Mouse (Mus musculus): Measurements from ENCODE around the gene Hps6. TPM values are rescaled to one million over a fixed set of nuclear protein-coding genes. Genes with fewer than 3 reads are reported as not detected.

The Hps6 gene
- polyA plus RNA-seq, 1 experiment from 2014 or later = 2.9 TPM

DNA sequence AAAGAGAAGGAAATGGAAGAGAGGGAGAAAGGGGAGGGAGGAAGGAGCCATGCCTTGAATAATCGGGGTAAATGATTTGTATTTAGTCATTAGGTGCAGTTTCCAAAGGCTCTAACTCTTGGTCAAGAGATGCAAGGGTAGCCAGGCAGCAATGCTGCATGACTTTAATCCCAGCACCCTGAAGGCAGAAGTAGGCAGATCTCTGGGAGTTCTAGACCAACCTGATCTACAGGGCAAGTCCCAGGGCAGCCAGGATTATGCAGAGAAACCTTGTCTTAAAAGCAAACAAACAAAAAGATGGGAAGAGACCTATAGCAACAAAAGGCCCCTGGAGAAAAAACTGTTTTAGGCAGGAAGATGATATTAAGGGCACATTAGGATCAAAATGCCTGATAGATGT lies 3.9 kb upstream of the Hps6 start:
- Histone ChIP-seq H3K4me2 (replicated peaks) (no peak overlapping the region), H3K9ac (replicated peaks) (no peak overlapping the region), H3K4me1 (peaks cover 26% of the 10 kb centered on the region), H3K4me3 (no peak overlapping the region; the same call in 1 of the 2 replicates), H3K9me3 (no peaks in the 10 kb centered on the region), H3K36me3 (no peaks in the 10 kb centered on the region), H3K27me3 (peaks cover 11% of the 10 kb centered on the region; the same call in 1 of the 2 replicates), H3K27ac (replicated peaks) (no peak overlapping the region)
- no peak for ATAC-seq (replicated peaks)
- 67% methylated on average over 1 of the region's 1 CpGs for WGBS

DNA sequence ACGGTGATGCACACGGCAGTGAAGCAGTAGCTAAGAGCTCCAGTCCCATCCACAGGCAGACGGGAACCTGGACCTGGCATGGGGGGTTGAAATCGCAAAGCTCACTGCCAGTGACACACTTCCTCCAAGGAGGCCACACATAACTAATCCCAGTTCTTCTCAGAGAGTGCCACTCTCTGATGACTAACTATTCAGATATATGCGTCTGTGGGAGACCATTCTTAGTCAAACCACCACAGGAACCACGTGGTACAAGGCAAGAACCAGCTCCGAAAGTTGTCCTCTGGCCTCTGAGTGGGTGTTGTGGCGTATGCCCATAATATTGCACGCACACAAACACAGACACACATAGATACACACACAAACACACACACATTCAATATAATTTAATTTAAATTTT lies 1.0 kb upstream of the Hps6 start:
- no peak for ATAC-seq (replicated peaks)
- Histone ChIP-seq H3K4me2 (replicated peaks) (no peak overlapping the region), H3K9me3 (no peaks in the 10 kb centered on the region), H3K4me3 (no peak overlapping the region), H3K27ac (replicated peaks) (no peak overlapping the region), H3K4me1 (peaks cover 20% of the 10 kb centered on the region), H3K9ac (replicated peaks) (no peak overlapping the region), H3K36me3 (no peaks in the 10 kb centered on the region), H3K27me3 (peaks cover 12% of the 10 kb centered on the region; the same call in 1 of the 2 replicates)
- 84% methylated on average over 9 of the region's 9 CpGs for WGBS

DNA sequence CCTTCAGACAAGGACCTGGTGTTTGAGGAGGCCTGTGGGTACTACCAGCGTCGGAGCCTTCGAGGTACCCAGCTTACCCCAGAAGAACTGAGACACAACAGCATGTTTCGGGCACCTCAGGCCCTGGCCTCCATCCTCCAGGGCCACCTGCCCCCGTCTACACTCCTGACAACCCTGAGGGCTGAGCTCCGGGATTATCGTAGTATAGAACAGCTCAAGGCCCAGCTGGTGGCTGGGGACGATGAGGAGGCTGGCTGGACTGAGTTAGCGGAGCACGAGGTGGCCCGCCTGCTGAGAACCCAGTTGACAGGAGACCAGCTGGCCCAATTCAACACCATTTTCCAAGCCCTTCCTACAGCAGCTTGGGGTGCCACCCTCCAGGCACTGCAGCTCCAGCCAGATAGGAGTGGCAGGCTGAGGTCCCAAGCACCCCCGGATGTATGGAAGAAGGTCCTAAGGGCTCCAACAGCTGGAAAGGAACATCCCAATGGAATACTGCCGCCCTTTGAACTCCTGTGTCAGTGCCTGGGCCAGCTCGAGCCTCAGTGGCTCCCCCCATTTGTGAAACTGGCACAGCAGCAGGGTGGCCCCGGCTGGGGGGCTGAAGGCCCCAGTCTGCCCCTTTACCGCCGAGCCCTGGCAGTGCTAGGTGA lies 1.6 kb downstream of the Hps6 start:
- no peak overlapping the region for H3K9ac ChIP-seq (replicated peaks)
- peaks cover 10% of the 10 kb centered on the region for H3K4me1 ChIP-seq
- H3K27ac ChIP-seq (replicated peaks) = no peak overlapping the region
- H3K4me3 ChIP-seq = no peak overlapping the region
- H3K27me3 ChIP-seq = peaks cover 12% of the 10 kb centered on the region; the same call in 1 of the 2 replicates
- no peaks in the 10 kb centered on the region for H3K9me3 ChIP-seq
- H3K4me2 ChIP-seq (replicated peaks) = no peak overlapping the region
- no peaks in the 10 kb centered on the region for H3K36me3 ChIP-seq
- ATAC-seq (replicated peaks) = no peak
- WGBS = 69% methylated on average over 17 of the region's 17 CpGs

DNA sequence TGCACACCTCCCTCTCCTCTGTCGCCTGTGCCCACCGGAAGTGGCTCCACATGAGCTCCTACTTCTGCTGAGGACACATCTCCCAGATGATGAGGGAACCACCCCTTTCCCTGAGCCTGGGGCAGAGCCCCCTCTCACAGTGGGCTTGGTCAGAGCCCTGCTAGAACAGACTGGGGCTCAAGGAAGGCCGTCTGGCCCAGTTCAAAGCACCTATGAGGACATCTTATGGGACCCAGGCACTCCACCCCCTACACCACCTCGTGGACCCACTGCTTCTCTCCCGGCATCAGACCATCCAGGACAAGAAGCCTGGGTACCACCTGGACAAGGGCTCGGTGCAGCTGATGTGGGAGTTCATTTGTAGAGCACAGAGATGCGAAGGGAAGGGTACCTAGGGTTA lies 2.4 kb downstream of the Hps6 start:
- no peak overlapping the region for H3K9ac ChIP-seq (replicated peaks)
- no peak overlapping the region for H3K4me3 ChIP-seq
- no peaks in the 10 kb centered on the region for H3K36me3 ChIP-seq
- no peaks in the 10 kb centered on the region for H3K9me3 ChIP-seq
- peaks cover 10% of the 10 kb centered on the region for H3K4me1 ChIP-seq
- no peak overlapping the region for H3K4me2 ChIP-seq (replicated peaks)
- no peak overlapping the region for H3K27ac ChIP-seq (replicated peaks)
- no peak for ATAC-seq (replicated peaks)
- H3K27me3 ChIP-seq = peaks cover 12% of the 10 kb centered on the region; the same call in 1 of the 2 replicates
- 89% methylated on average over 7 of the region's 7 CpGs for WGBS

DNA sequence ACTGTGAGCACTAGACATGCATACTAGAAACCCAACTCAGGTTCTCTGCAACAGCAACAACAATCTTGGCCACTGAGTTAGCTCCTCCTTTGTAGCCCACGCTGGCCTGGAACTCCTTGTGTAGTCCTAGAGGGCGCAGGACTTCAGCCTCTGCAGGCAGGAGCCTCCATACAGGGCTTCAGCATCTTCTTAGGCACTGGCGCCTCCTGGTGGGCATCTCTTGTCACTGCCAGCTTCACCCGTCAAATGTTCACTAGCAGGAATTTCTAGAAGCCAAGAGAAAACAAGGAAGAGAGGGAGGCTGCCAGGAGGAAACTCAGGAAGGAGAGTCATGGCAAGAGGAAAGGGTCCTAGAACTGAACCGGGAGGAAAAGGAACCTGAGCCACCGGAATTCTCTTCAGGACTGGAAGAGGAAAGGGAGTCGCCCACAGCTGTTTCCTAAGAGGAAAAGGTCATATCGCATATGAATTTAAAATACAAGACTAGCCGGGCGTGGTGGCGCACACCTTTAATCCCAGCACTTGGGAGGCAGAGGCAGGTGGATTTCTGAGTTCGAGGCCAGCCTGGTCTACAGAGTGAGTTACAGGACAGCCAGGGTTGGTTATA lies 11.4 kb downstream of the Hps6 start:
- H3K9ac ChIP-seq (replicated peaks) = no peak overlapping the region
- no peaks in the 10 kb centered on the region for H3K9me3 ChIP-seq
- H3K36me3 ChIP-seq = no peaks in the 10 kb centered on the region
- H3K4me1 ChIP-seq = no peaks in the 10 kb centered on the region
- no peak overlapping the region for H3K4me2 ChIP-seq (replicated peaks)
- ATAC-seq (replicated peaks) = no peak
- H3K27ac ChIP-seq (replicated peaks) = no peak overlapping the region
- WGBS = 43% methylated on average over 12 of the region's 12 CpGs
- no peaks in the 10 kb centered on the region for H3K27me3 ChIP-seq
- no peak overlapping the region for H3K4me3 ChIP-seq

DNA sequence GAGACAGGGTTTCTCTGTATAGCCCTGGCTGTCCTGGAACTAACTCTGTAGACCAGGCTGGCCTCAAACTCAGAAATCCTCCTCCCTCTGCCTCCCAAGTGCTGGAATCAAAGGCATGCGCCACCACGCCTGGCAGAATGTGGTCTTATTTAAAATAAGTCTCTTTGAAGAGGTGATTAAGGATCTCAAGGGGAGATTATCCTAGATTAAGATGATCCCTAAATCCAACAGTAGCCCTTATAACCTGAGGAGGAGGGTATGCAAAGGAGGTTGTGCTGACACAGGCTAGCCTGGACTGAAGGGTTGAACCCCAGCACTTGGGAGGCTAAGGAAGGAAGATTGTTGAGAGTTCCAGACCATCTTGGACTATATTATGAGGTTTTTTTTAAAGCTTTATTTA lies 12.7 kb downstream of the Hps6 start:
- H3K9me3 ChIP-seq = no peaks in the 10 kb centered on the region
- H3K4me2 ChIP-seq (replicated peaks) = no peak overlapping the region
- no peak for ATAC-seq (replicated peaks)
- H3K9ac ChIP-seq (replicated peaks) = no peak overlapping the region
- H3K36me3 ChIP-seq = no peaks in the 10 kb centered on the region
- H3K4me3 ChIP-seq = no peak overlapping the region
- no peaks in the 10 kb centered on the region for H3K27me3 ChIP-seq
- no peak overlapping the region for H3K27ac ChIP-seq (replicated peaks)
- 65% methylated on average over 2 of the region's 2 CpGs for WGBS
- H3K4me1 ChIP-seq = no peaks in the 10 kb centered on the region

DNA sequence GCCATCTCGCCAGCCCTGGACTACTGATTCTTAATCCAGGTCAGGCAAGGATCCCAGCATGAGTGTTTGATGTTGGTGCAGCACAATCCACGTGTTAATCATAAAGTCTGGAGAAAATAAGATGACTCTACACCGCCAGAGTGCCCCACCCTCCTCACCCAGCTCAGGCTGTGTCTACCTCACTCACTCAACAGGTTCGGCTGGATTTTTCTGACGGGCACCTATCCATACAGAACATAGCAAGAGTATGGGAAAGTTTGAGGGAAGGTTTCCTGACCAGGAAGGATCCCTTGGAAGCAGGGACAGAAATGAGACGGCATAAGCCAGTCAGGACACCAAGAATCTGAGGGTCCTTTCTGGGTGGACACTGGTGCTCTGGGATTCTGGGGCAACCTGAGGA lies 21.7 kb downstream of the Hps6 start:
- ATAC-seq (replicated peaks) = no peak
- Histone ChIP-seq H3K9me3 (no peaks in the 10 kb centered on the region), H3K27me3 (no peaks in the 10 kb centered on the region), H3K4me1 (no peaks in the 10 kb centered on the region), H3K9ac (replicated peaks) (no peak overlapping the region), H3K27ac (replicated peaks) (no peak overlapping the region), H3K4me2 (replicated peaks) (no peak overlapping the region), H3K36me3 (no peaks in the 10 kb centered on the region), H3K4me3 (no peak overlapping the region)
- 82% methylated on average over 6 of the region's 6 CpGs for WGBS

DNA sequence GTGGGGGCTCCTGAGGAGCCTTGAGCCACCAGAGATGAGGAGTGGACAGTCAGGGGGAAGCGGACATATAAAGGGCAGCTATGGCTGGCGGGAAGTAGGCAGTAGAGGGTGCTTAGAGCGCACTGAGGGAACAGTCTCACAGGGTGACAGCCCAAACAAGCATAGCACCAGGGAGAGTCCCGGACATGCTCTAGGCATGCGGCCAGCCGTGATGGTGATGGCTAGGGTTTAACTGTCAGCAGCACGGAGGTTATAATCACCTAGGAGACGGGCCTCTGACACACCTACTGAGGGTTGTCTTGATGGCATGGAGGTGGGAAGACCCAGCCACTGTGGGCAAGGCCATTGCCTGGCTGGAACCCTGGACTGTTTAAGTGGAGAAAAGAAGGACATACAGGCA lies 23.3 kb downstream of the Hps6 start:
- ATAC-seq (replicated peaks) = no peak
- no peaks in the 10 kb centered on the region for H3K9me3 ChIP-seq
- H3K36me3 ChIP-seq = peaks cover 11% of the 10 kb centered on the region
- no peak overlapping the region for H3K4me3 ChIP-seq
- WGBS = 67% methylated on average over 8 of the region's 8 CpGs
- H3K27me3 ChIP-seq = no peaks in the 10 kb centered on the region
- H3K9ac ChIP-seq (replicated peaks) = no peak overlapping the region
- no peak overlapping the region for H3K4me2 ChIP-seq (replicated peaks)
- H3K4me1 ChIP-seq = no peaks in the 10 kb centered on the region
- no peak overlapping the region for H3K27ac ChIP-seq (replicated peaks)

DNA sequence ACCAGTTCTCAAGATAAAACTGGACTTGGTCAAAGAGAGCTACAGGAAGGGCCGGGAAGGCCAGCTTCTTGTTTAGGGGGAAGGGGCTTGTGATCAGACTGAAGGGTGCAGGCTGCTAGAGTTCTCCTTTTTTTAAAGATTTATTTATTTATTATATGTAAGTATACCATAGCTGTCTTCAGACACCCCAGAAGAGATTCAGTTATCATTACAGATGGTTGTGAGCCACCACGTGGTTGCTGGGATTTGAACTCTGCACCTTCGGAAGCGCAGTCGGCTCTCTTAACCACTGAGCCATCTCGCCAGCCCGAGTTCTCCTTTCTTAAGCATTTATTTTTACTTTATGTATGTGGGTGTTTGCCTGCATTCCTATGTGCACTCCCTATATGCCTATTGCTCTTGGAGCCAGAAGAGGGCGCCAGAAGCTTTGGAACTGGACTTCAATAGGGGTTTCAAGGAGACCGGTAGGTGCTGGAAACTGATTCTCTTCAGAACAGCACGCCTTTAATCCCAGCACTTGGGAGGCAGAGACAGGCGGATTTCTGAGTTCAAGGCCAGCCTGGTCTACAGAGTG lies 25.5 kb downstream of the Hps6 start:
- peaks cover 34% of the 10 kb centered on the region for H3K36me3 ChIP-seq
- no peak for ATAC-seq (replicated peaks)
- H3K9me3 ChIP-seq = no peaks in the 10 kb centered on the region
- 72% methylated on average over 11 of the region's 11 CpGs for WGBS
- no peaks in the 10 kb centered on the region for H3K4me1 ChIP-seq
- no peak overlapping the region for H3K4me3 ChIP-seq
- H3K27me3 ChIP-seq = no peaks in the 10 kb centered on the region
- no peak overlapping the region for H3K9ac ChIP-seq (replicated peaks)
- H3K27ac ChIP-seq (replicated peaks) = no peak overlapping the region
- H3K4me2 ChIP-seq (replicated peaks) = no peak overlapping the region

DNA sequence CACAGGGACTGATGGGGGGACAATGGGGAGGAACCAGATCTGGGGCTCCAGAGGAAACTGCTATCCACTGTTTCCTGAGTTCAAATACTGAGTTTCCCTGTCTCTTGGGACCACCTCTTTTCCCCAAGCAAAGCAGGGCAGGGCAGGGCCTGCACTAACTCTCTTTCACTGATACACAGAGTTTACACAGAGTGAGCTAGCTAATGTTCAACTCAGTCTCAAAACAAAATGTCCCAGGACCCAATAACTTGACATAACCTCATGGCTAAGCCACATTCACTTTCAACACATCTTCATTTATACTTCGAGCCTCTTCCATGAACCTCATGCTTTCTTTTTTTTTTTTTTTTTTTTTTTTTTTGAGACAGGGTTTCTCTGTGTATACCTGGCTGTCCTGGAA lies 26.3 kb downstream of the Hps6 start:
- no peak for ATAC-seq (replicated peaks)
- Histone ChIP-seq H3K4me3 (no peak overlapping the region), H3K9ac (replicated peaks) (no peak overlapping the region), H3K4me1 (no peaks in the 10 kb centered on the region), H3K36me3 (peaks cover 42% of the 10 kb centered on the region), H3K4me2 (replicated peaks) (no peak overlapping the region), H3K9me3 (no peaks in the 10 kb centered on the region), H3K27ac (replicated peaks) (no peak overlapping the region), H3K27me3 (no peaks in the 10 kb centered on the region)
- 92% methylated on average over 1 of the region's 1 CpGs for WGBS

DNA sequence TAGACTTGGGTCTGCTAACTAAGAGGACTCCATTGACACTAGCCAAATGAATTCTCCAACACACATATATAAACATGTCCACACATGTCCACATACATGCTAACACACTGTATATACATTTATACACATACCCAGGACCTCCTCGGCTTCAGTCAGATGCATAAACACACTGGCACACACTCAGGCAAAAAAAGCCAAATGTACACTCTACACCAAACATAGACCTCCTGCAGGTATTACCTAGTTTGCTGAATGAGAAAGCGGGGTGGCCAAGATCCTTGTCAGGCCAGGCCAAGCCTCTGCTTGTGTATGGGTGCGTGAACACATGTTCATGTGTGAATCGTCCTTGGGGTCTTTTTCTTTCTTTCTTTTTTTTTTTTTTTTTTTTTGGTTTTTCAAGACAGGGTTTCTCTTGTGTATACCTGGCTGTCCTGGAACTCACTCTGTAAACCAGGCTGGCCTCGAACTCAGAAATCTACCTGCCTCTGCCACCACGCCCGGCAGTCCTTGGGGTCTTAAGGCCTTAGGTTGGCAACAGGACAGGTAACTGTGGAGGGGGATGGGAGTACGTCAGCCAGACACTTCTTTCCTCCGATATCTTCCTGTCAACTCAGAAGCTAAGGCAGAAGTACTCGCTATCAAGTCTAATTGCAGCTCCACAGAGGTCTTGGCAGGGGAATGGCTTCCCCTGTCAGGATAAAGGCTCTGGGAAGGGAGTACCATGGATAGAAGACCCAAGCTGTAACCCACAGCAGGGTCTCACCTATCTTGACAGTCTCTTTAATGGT lies 27.1 kb downstream of the Hps6 start:
- Histone ChIP-seq H3K4me2 (replicated peaks) (no peak overlapping the region), H3K27me3 (no peaks in the 10 kb centered on the region), H3K4me1 (no peaks in the 10 kb centered on the region), H3K9ac (replicated peaks) (no peak overlapping the region), H3K27ac (replicated peaks) (no peak overlapping the region), H3K4me3 (no peak overlapping the region), H3K9me3 (no peaks in the 10 kb centered on the region), H3K36me3 (peaks cover 49% of the 10 kb centered on the region)
- 97% methylated on average over 10 of the region's 10 CpGs for WGBS
- no peak for ATAC-seq (replicated peaks)
